Mouse (Mus musculus) brain, embryonic 18.5 days (tissue): ENCODE data around the gene Ugt3a1.
"Not testable (repeated sequence)": the region's sequence is repeated elsewhere in the genome, so short reads cannot be mapped to it uniquely, and the experiment has no call there.

Experiments
- DNase-seq: peaks from one replicate; pipeline ENCODE4 v3.0.0-alpha.2; 2012; ENCODE audit warnings: low read depth, low spot score

Gene Ugt3a1

GRCm38 (mm10) chr15:9276838-9277295, at the start of gene Ugt3a1:
Gene Ugt3a1 (plus strand): TSS chr15:9276888.
- no peak for DNase-seq

GRCm38 (mm10) chr15:9230917-9231316, 45.8 kb upstream of the Ugt3a1 start:
- not testable (repeated sequence) for DNase-seq

GRCm38 (mm10) chr15:9246345-9246744, 30.3 kb upstream of the Ugt3a1 start:
- DNase-seq: no peak

GRCm38 (mm10) chr15:9252891-9253290, 23.8 kb upstream of the Ugt3a1 start:
- no peak for DNase-seq

GRCm38 (mm10) chr15:9260621-9261020, 16.1 kb upstream of the Ugt3a1 start:
- DNase-seq: no peak

- no peak for DNase-seq
These were observed 4.8 kb upstream of the Ugt3a1 start for GRCm38 (mm10) chr15:9271876-9272275.

- DNase-seq: no peak
These were observed 2.3 kb downstream of the Ugt3a1 start for GRCm38 (mm10) chr15:9279026-9279425.

- no peak for DNase-seq
These were observed 2.9 kb downstream of the Ugt3a1 start for GRCm38 (mm10) chr15:9279596-9279995.

GRCm38 (mm10) chr15:9283165-9283564, 6.5 kb downstream of the Ugt3a1 start:
- no peak for DNase-seq

- no peak for DNase-seq
These were observed 13.0 kb downstream of the Ugt3a1 start for GRCm38 (mm10) chr15:9289660-9290059.

- DNase-seq: no peak
These were observed 29.4 kb downstream of the Ugt3a1 start for GRCm38 (mm10) chr15:9305978-9306692.

- DNase-seq: no peak
These were observed 57.9 kb downstream of the Ugt3a1 start for GRCm38 (mm10) chr15:9334596-9334995.

GRCm38 (mm10) chr15:9335341-9335740, 58.7 kb downstream of the Ugt3a1 start, which contains the start of gene Ugt3a2:
Gene Ugt3a2 (plus strand): TSS chr15:9335550.
- no peak for DNase-seq

GRCm38 (mm10) chr15:9336616-9337015, 59.9 kb downstream of the Ugt3a1 start:
- DNase-seq: no peak

- no peak for DNase-seq
These were observed 60.3 kb downstream of the Ugt3a1 start for GRCm38 (mm10) chr15:9337021-9337420.

- DNase-seq: no peak
These were observed 72.1 kb downstream of the Ugt3a1 start for GRCm38 (mm10) chr15:9348739-9349138.

GRCm38 (mm10) chr15:9362801-9363200, 86.1 kb downstream of the Ugt3a1 start:
- DNase-seq: no peak
